Mouse (Mus musculus): ENCODE results near the gene Tfap2a. TPM values are rescaled to one million over a fixed set of nuclear protein-coding genes. Genes with fewer than 3 reads are reported as not detected.

The Tfap2a gene
- total RNA-seq, 2 experiments from 2014 or later = 0.20 TPM

- DNase-seq = no peak
Measured at GRCm38 (mm10) chr13:40733542-40734151, 4.5 kb downstream of the Tfap2a start.

- no peak for DNase-seq
Measured at GRCm38 (mm10) chr13:40732816-40733541, 5.2 kb downstream of the Tfap2a start.

- no peak for DNase-seq
Measured at GRCm38 (mm10) chr13:40732085-40732484, 6.1 kb downstream of the Tfap2a start.

- DNase-seq = peak; percentile 30 to 39
Measured at GRCm38 (mm10) chr13:40731179-40731841, 6.9 kb downstream of the Tfap2a start.

GRCm38 (mm10) chr13:40730651-40731178 lies 7.5 kb downstream of the Tfap2a start:
- DNase-seq = peak in 1 of 2 experiments; percentile 33

- DNase-seq = no peak
Measured at GRCm38 (mm10) chr13:40729592-40730431, 8.4 kb downstream of the Tfap2a start.

GRCm38 (mm10) chr13:40729037-40729436 lies 9.1 kb downstream of the Tfap2a start:
- no peak for DNase-seq

- DNase-seq = no peak
Measured at GRCm38 (mm10) chr13:40728626-40728990, 9.6 kb downstream of the Tfap2a start.

- DNase-seq = no peak
Measured at GRCm38 (mm10) chr13:40727731-40728625, 10.2 kb downstream of the Tfap2a start.

GRCm38 (mm10) chr13:40725924-40726323 lies 12.3 kb downstream of the Tfap2a start:
- DNase-seq = no peak

- no peak for DNase-seq
Measured at GRCm38 (mm10) chr13:40723598-40723920, 14.6 kb downstream of the Tfap2a start.

- peak; percentile 92 to 94 for DNase-seq
Measured at GRCm38 (mm10) chr13:40722741-40723597, 15.2 kb downstream of the Tfap2a start.

- DNase-seq = no peak
Measured at GRCm38 (mm10) chr13:40719741-40720082, 18.5 kb downstream of the Tfap2a start.

- no peak for DNase-seq
Measured at GRCm38 (mm10) chr13:40719066-40719740, 19.0 kb downstream of the Tfap2a start.

- DNase-seq = no peak
Measured at GRCm38 (mm10) chr13:40716771-40717716, 21.1 kb downstream of the Tfap2a start.

- no peak for DNase-seq
Measured at GRCm38 (mm10) chr13:40714531-40714930, 23.6 kb downstream of the Tfap2a start.

- DNase-seq = no peak
Measured at GRCm38 (mm10) chr13:40713681-40714080, 24.5 kb downstream of the Tfap2a start.

- DNase-seq = no peak
Measured at GRCm38 (mm10) chr13:40713241-40713640, 24.9 kb downstream of the Tfap2a start.

- DNase-seq = no peak
Measured at GRCm38 (mm10) chr13:40712526-40712832, 25.7 kb downstream of the Tfap2a start.

Data from adrenal gland, postnatal 36 days (tissue).